Mouse (Mus musculus) left cerebral cortex, postnatal 14 days (tissue): ENCODE measurements around the gene Rab39. TPM values are rescaled to one million over a fixed set of nuclear protein-coding genes. Genes with fewer than 3 reads are reported as not detected.
A peak's percentile ranks its signal among the peaks of the same experiment; 100 is the strongest.

Source experiments
- DNase-seq, 2 experiments: peaks; one replicate each; pipeline ENCODE4 v3.0.0; 2021 to 2022; ENCODE audit warnings: low spot score in 2 of 2, mixed read lengths in 1 of 2
- intact Hi-C: fragments of 180-260 bp; cut with DNase I; formaldehyde crosslinking; loops from one replicate; pipeline ENCODE4 v1.15.1; 2025
- long read RNA-seq, 2 experiments: library from polyadenylated mRNA; stranded (forward); transcript quantifications; one replicate each; pipeline ENCODE4 v2.0.0; 2021
- total RNA-seq, 2 experiments: library from RNA; stranded (reverse); gene quantifications; 2 replicates each; pipeline ENCODE4 v1.2.3; 2021

Rab39 gene
- total RNA-seq: 1 to 10 TPM; 1.4 TPM
- long read RNA-seq, experiment 1: 0 reads
- long read RNA-seq, experiment 2, partial matches to known transcripts: 1 of 3 reads
- long read RNA-seq, experiment 2, other reads (novel, unspliced or antisense): 1 of 3 reads

DNA sequence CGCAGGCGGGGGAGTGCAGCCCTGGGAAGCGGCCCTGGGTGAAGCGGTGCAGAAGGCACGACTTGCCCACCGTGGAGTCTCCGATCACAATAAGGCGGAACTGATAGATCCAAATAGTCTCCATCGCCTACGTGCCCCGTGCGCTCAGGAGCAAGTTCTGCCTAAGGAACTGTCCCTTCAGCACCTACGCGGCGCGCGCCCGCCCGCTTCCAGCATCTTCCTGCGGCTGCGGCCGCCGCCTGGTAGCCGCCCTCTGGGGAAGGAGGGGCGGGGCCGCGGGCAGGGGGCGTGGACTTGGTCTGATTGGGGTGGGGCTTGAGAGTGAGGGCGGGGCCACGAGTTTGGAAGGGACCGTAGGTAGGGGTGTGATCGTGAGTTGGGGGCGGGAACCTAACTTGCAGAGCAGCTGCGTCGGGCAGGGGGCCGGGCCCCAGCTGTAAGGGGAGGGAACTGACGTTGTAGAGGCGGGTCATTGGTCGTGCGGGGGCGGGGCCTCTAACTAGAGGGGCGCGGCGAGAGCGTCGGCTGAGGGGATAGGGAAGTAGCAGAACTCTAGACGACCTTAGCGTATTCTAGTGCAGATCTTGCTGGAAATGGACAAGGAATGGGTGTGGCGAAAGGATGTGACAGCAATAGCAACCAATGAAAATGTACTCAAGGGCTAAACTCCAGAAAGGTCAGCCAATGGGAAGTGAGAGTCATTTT is at the start of gene Rab39:
Gene Rab39, minus strand, starts transcription at position 241 of the 705 bp plus-strand sequence.
- intact Hi-C loops: loop anchor here (10.0 kb wide), 1 partner anchor 119 kb away; no protein-coding TSS in a partner anchor

DNA sequence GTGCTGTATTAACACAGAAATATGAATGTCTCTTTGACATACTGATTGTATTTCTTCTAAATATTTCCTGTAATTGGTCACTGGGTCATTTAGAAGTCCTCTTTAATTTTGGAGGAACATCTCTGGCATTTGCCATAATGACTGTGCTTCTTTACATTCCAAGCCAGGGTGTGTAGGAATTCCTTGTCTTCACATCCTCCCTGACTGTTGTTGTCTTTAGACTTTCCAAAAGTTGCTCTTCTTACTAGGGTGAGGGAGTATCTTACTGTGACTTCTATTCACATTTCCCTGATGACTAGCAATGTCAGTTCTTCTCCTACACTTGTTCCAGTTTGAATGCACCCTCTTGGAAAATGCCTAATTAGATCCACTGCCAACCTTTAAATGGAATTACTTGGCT is 48.8 kb upstream of the Rab39 start:
- intact Hi-C loops: no loop called here
- no peak for DNase-seq

More for the DNA sequence above, at the start of gene Rab39:
- peak; percentile 78 to 84 for DNase-seq

DNA sequence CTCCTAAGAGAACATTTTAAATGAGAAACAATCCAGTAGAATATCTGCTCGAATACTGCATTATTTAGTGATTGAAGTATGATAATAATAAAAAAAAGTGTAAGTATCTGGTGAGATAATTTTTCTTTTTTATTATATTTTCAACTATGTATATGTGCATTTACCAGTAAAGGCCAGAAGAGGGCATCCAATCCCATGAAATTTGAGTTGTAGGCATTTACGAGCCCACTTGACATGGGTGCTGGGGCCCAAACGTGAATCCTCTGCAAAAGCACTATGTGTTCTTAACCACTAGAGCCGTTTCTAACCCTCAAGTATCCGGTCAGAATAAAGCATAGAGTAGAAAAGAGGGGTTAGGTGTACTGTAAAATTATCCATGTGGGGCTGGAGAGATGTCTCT is 44.9 kb upstream of the Rab39 start:
- DNase-seq: no peak
- intact Hi-C loops: no loop called here

DNA sequence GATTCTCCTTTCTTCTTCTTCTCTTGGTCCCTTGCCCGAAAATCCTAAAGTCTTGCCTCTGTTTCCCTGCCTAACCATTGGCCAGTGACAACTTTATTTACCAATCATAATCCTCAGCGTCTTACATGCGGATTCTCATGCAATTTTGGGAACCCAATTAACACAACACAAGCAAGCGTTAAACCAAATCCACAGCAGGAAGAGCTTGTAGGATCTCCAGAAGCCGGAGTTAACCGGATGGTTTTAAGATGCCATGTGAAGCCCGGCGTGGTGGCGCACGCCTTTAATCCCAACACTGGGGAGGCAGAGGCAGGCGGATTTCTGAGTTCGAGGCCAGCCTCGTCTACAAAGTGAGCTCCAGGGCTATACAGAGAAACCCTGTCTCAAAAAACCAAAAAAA is 44.4 kb upstream of the Rab39 start:
- intact Hi-C loops: no loop called here
- DNase-seq: no peak

DNA sequence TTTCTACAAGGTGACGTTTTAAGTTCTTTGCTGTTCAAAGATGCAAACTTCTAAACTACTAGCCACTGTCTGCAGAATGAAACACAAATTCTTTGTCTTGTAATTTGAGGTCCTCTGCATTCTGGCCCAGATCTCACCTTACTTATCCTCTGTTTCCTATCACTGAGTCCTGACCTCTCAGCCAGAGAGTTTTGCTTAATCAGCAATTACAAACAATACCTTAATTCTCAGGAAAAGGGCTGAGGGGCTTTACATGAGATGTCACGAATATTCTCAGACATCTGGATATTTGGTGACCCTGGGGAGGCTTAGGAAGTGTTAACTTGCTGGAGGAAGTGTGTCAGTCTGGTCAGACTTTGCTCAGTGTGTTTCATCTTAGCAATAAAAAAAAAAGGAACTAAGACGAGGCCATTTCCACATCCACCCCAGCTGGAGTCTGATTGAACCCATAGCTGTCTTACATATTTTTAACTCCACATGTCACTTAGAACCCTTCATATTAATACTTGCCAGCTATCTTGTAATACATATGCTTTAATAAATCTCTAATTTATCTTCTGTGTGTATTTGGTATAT is 34.9 kb upstream of the Rab39 start:
- intact Hi-C loops: no loop called here
- DNase-seq: no peak

DNA sequence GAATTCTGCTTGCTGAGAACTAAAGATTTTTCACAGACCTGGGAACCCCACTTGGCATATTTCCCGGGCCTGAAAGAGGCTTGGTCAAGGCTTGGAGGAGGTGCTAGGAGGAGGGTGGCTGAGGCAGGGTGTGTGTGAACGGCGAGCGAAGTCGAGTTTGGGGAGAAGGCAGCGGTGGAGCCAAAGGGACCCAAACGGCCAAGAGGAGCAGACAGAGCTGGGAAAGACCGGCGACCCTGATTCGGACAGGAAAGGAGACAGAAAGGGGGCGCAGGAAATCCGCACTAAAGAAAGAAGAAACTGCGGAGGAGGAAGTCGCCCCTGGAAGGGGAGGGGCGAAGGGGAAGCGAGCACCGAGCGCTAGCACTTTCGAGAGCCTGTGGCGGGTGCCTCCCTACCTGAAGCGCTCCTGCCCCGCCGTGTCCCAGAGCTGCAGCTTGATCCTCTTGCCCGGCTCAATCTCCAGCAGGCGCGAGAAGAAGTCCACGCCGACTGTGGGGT is 491 bp downstream of the Rab39 start:
- intact Hi-C loops: loop anchor here (10.0 kb wide), 1 partner anchor 119 kb away; no protein-coding TSS in a partner anchor
- DNase-seq: peak; percentile 12 to 45

DNA sequence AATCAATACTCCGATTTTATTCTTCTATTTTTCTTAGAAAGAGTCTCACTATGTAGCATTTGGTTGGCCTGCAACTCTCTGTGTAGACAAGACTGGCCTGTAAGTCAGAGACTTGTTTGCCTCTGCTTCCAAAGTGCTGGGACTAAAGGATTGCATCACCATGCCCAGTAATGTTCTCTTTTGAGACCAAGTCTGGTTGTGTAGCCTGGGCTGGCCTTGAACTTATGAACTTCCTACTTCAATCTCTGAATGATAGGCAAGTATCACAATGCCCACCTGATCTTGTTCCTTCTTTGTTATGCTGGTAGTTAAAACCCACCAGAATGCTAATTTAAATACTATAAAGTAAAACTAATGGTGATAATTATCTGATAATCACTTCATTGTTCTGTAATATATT is 3.0 kb downstream of the Rab39 start:
- no peak for DNase-seq
- intact Hi-C loops: loop anchor here (10.0 kb wide), 1 partner anchor 122 kb away; no protein-coding TSS in a partner anchor

DNA sequence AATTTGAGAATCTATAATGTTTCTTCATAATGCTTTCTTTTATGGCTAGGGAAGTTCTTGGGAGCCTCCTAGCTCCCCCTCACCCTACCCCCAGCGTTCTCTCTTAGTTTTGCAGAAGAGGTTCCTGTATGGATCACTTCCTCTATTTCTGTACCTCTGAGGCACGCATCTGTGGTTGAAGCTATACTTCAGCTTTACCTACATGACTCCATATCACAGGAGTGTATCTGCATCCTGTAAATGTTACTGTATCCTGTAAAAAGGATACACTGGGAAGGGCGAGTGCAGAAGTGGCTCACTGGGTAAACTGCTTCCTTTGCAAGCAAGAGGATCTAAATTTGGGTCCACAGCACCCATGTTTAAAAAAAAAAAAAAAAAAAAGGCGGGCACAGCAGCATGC is 5.5 kb downstream of the Rab39 start:
- no peak for DNase-seq
- intact Hi-C loops: loop anchor here (10.0 kb wide), 1 partner anchor 124 kb away; no protein-coding TSS in a partner anchor

DNA sequence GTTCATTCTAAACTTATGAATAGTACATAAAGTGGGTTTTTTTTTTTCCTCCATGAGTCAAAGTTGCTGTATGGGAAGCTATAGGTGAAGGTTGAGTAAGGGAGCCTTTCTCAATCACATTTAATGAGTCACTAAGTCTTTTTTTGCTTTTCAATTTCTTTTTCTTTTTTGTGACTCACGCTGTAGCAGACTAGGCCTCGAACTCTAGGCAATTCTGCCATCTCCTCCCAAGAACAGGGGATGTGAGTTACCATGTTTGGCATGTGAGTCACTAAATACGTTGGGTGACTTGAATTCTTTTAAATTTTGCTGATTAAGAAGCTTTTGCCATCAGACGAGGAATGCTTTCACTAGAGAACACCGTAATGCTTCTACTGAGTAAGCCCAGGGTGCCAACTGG is 10.2 kb downstream of the Rab39 start:
- intact Hi-C loops: no loop called here
- no peak for DNase-seq

DNA sequence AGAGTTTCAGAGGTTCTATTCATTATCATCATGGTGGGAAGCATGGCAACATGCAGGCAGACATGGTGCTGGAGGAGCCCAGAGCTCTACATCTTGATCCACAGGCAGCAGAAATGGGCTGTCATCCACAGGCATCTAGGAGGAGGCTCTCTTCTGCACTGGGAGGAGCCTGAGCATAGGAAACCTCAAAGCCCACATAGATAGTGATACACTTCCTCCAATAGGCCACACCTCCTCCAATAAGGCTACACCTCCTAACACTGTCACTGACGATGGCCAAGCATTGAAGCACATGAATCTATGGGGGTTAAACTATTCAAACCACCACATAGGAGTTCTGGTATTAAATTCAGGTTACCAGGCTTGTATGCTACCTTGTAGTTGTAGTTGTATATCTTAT is 12.3 kb downstream of the Rab39 start:
- intact Hi-C loops: no loop called here
- no peak for DNase-seq

DNA sequence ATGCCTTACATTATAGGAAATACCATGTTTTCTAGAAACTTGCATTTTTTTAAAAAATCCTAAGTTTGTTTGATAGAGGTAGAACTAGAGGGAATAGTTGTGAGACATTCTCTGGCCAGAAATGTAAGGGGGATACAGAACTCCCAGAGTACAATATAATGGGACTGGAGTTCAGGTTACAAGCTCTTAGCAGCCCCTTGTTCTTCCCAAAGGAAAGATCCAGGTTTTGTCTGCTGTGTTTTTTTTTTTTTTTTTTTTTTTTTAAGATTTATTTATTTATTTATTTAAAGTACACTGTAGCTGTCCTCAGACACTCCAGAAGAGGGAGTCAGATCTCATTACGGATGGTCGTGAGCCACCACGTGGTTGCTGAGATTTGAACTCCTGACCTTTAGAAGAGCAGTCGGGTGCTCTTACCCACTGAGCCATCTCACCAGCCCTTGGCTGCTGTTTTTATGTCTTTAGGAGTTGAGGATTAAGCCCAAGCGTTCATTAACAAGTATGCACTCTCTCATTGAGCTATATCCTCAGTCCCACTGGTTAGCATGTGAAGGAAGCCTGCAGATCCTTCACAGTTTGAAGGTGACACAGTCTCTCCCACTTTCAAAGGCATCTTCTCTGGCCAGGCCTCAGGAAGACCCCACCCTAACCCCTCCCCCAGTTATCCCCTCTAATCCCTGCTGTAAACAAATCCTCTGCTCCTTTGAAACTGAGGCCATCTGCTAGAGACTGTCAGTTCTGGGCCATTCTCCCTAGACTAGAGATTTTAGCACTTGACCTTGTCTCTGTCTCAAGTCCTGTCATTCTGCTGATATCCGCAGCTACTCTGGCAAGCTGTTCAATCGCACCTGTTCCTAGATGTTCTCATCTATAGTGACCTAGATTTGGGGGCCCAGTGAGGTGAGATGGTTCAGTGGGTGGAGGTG is 14.0 kb downstream of the Rab39 start:
- DNase-seq: no peak
- intact Hi-C loops: no loop called here

DNA sequence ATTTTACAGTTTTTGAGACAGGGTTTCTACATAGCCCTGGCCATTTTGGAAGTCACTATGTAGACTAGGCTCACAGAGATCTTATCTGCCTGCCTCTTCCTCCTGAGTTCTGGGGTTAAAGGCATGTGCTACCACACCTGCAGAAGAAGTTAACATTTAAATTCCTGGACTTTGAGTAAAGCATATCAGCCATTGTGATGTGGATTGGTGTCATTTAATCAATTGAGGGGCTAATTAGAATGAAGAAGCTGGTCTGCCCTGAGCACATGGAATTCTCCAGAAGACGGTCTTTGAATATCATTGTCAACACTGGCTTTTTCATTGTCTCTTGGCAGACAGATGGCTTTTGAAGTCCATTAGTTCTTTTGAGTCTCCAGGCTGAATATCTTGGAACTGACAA is 25.2 kb downstream of the Rab39 start:
- intact Hi-C loops: no loop called here
- DNase-seq: no peak

DNA sequence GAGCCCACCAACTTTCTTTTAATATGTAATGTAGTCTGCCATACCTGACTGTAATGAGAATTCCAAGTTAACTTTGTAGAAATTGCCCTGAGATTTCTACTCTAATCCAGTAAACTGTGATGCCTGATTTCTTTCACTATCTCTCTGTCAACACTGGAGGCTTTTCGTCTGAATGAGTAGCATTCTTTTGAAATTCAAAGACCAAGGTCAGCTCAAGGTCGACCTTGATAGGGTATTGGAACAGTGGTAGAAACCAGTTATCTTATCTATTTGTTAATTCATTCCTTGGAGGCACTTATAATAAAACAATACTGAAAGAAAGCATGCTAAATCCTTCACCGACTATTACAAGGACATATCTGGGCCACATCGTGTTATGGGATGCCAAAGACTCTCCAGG is 29.1 kb downstream of the Rab39 start:
- intact Hi-C loops: loop anchor here (10.0 kb wide), 1 partner anchor 148 kb away; no protein-coding TSS in a partner anchor
- no peak for DNase-seq

DNA sequence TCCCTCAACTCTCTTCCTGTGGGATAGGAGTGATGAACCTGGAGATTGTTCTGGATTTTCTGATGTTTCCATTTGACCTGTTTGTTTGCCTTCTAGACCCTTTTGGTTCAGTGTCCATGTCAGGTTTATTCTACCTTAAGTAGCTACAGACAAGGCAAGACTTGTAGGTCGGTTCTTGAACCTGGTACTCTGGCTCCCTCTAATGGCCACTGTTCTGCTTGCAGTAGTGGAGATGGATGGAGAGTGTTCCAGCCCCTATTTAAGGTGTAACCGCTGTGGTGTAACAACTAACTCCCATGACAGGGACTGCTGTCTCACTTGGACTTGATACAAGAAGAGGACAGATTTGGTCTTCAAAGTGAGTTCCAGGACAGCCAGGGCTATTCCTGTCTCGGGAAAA is 32.5 kb downstream of the Rab39 start:
- intact Hi-C loops: loop anchor here (10.0 kb wide), 1 partner anchor 151 kb away; no protein-coding TSS in a partner anchor
- peak; percentile 66 to 81 for DNase-seq

DNA sequence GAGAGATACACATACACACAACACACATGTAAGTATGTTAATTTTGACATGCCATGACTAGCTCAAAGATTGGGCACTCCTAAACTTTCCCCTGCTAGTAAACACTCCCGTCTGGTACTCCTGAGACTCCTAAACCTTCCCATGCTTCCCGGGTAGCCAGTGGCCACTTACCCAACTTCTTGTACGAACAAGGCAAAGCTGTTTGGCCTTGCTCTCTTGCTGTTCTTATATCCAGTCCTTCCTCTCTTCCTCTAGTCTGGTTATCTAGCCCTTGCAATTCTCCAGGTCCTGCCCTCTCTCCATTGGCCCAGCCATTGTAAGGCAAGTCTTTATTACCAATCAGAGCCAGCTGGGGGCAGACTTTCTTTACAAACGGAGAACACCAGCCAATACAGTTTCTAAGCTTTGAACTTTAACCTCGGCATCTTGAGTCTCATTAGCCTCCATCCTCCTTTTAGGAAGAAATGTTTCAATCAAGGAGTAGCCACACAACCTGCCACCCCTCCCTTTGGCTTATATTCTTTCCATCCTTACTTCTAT is 36.3 kb downstream of the Rab39 start, which contains the start of gene Cul5:
Gene Cul5, minus strand, starts transcription at position 335 of the 540 bp plus-strand sequence.
- peak; percentile 44 to 58 for DNase-seq

DNA sequence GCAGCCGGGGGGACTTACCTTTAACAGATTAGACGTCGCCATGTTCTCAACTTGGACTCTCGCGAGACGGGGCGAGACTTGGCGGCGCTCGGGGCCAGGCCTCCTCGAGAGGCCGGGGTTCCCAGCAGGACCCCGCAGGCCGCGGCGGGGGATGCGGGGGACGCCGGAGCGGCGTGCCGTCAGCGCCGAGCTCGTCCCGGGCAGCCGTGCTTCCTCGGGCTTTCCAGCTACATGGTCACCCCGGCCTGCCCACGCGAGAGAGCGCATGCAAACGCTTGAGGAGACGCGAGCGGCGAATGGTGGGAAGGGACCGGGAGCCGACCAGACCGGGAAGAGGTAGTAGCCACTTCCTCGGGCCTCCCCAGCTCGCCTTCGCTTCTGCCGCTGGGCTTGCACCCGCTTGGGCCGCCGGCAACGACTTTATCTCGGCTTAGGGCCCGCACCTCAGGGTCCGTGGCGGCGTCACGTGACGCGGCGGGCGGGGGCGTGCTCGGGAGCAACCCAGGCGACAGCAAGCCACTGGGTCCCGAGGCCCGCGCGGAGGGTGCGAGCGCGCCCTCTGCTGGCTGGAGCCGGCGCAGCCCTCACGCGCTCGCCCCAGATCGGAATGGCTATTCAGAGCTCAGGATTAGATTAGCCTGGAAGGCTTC is 38.9 kb downstream of the Rab39 start:
- DNase-seq: peak; percentile 93 to 94
- intact Hi-C loops: no loop called here

More for the DNA sequence above, 36.3 kb downstream of the Rab39 start, which contains the start of gene Cul5:
- intact Hi-C loops: loop anchor here (10.0 kb wide), 1 partner anchor 155 kb away; no protein-coding TSS in a partner anchor

DNA sequence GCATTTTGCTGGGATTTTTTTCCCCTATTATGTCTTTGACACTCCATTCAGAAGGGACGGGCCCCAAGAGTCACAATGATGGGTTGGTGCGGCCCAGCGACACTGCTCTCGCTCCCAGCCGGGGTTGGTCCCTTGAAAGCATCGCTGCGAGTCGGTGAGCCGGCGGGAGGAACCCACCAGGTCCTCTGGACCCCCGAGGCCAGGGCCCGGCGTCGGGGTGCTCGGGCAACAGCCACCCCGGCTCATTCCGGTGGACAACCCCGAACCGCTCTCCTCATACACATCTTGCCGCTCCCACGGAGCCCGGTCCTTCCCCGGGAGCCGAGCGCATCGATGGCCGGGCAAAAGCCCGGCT is 39.4 kb downstream of the Rab39 start:
- no peak for DNase-seq
- intact Hi-C loops: no loop called here

DNA sequence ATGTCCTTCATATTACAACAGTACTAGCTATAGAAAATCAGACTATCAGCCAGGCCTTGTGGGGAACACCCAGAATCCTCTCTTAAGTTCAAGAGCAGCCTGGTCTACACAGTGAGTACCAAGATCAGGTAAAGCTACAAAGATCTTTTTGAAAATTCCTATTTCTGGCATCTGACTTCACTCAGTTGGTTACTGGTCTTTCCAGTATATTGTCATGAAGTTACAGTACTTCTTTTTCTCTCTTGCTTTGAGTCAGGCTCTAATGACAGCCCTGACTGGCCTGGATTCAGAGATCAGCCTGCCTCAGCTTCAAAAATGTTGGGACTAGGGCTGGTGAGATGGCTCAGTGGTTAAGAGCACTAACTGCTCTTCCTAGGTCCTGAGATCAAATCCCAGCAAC is 40.6 kb downstream of the Rab39 start:
- intact Hi-C loops: no loop called here
- no peak for DNase-seq

DNA sequence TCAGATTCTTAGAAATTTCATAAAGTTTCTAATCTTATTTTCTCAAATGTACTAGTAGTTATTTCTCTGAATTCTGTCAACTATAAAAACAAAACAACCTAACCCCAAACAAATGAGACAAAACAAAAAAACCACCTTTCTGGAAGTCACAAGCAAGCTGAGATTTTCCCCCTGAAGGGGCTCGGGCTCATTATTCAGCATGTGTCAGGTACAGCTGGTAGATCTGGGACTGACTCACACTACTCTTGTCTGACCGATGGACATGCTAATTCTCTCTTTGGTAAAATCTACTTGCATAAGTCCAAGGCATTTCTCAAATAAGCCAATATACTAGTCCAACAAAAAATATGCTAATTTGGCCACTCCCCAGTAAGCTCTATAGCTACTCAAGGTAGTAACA is 41.2 kb downstream of the Rab39 start:
- intact Hi-C loops: no loop called here
- DNase-seq: no peak
